Mouse (Mus musculus): Measurements from ENCODE around the gene Taf6. TPM values are rescaled to one million over a fixed set of nuclear protein-coding genes. Genes with fewer than 3 reads are reported as not detected.
A peak's percentile ranks its signal among the peaks of the same experiment; 100 is the strongest.
"Not testable (repeated sequence)": the region's sequence is repeated elsewhere in the genome, so short reads cannot be mapped to it uniquely, and the experiment has no call there.

Taf6 gene
- total and polyA plus RNA-seq, 2 experiments from 2014 or later: 48.2 to 70.2 TPM

GRCm38 (mm10) chr5:138225700-138226099, 38.4 kb upstream of the Taf6 start, which contains the start of gene Nxpe5:
Gene Nxpe5, plus strand, starts transcription at chr5:138225898.
- Histone ChIP-seq H3K36me3 (ENCODE audit: insufficient read depth, low read length) (no peaks in the 10 kb centered on the region), H3K4me3 (ENCODE audit: low read length) (no peak within 1 kb of the TSS), H3K9me3 (ENCODE audit: low read length) (no peaks in the 10 kb centered on the region), H3K27ac (no peak within 1 kb of the TSS), H3K9ac (replicated peaks; ENCODE audit: low read length) (no peak within 1 kb of the TSS), H3K4me1 (ENCODE audit: insufficient read depth, low read length) (no peaks in the 10 kb centered on the region), H3K27me3 (ENCODE audit: insufficient read depth, low read length) (no peaks in the 10 kb centered on the region), H3K4me2 (ENCODE audit: low read depth, low read length) (no peak within 1 kb of the TSS)
- ATAC-seq (no peak), DNase-seq (ENCODE audit: low spot score) (no peak)
- WGBS: 59% methylated on average over 2 of the region's 2 CpGs
- no peak for TF ChIP-seq CTCF (IDR thresholded peaks at IDR 0.05; ENCODE audit: low read depth)

DNA sequence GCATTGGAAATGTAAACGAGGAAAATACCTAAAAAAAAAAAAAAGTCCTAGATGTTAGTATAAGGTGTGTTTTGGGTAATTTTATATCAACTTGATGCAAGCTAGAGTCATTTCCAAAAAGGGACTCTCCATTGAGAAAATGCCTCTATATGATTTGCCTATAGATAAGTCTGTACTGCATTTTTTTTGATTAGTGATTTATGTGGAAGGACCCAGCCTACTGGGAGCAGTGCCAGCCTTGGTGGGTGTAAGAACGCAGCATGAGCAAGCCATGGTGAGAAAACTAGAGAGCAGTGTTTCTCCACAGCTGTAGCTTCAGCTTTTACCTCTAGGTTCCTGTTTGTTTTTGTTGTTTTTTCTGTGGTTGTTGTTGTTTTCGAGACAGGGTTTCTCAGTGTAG, 36.0 kb upstream of the Taf6 start:
- no peak for DNase-seq (ENCODE audit: low spot score)
- H3K36me3 ChIP-seq (ENCODE audit: insufficient read depth, low read length): no peaks in the 10 kb centered on the region
- no peak overlapping the region for H3K27ac ChIP-seq
- H3K27me3 ChIP-seq (ENCODE audit: insufficient read depth, low read length): no peaks in the 10 kb centered on the region
- ATAC-seq: no peak
- H3K9ac ChIP-seq (replicated peaks; ENCODE audit: low read length): no peak overlapping the region
- H3K4me2 ChIP-seq (ENCODE audit: low read depth, low read length): no peak overlapping the region
- 60% methylated on average over 3 of the region's 3 CpGs for WGBS
- H3K4me3 ChIP-seq (ENCODE audit: low read length): no peak overlapping the region
- TF ChIP-seq CTCF (IDR thresholded peaks at IDR 0.05; ENCODE audit: low read depth): no peak
- H3K9me3 ChIP-seq (ENCODE audit: low read length): no peaks in the 10 kb centered on the region
- H3K4me1 ChIP-seq (ENCODE audit: insufficient read depth, low read length): no peaks in the 10 kb centered on the region

GRCm38 (mm10) chr5:138222111-138222510, 34.9 kb upstream of the Taf6 start:
- H3K9me3 ChIP-seq (ENCODE audit: low read length): no peaks in the 10 kb centered on the region
- DNase-seq (ENCODE audit: low spot score) (peak; percentile 78), ATAC-seq (no peak)
- H3K9ac ChIP-seq (replicated peaks; ENCODE audit: low read length): no peak overlapping the region
- no peaks in the 10 kb centered on the region for H3K4me1 ChIP-seq (ENCODE audit: insufficient read depth, low read length)
- no peaks in the 10 kb centered on the region for H3K36me3 ChIP-seq (ENCODE audit: insufficient read depth, low read length)
- H3K4me2 ChIP-seq (ENCODE audit: low read depth, low read length): no peak overlapping the region
- H3K4me3 ChIP-seq (ENCODE audit: low read length): no peak overlapping the region
- 25% methylated on average over 4 of the region's 4 CpGs for WGBS
- peak; percentile 85 for TF ChIP-seq CTCF (IDR thresholded peaks at IDR 0.05; ENCODE audit: low read depth)
- H3K27ac ChIP-seq: no peak overlapping the region
- no peaks in the 10 kb centered on the region for H3K27me3 ChIP-seq (ENCODE audit: insufficient read depth, low read length)

DNA sequence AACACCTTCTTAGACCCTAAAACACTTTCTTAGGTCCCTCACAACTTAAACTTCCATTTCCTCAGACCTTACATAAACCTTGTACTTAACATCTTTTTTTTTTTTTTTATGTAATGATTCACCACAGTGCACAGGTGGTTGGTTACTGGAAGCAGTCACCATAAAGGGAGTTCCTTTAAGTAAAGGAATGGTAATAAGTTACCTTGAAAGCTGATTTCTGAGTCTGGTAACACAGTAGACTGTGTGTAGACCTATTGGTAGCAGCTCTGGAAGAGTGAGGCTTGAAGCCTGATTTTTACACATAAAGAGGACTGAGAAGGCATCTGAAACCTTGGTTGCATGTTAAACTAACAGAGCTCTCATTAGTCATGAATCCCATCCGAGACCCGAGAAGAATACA, 32.6 kb upstream of the Taf6 start:
- Histone ChIP-seq H3K36me3 (ENCODE audit: insufficient read depth, low read length) (no peaks in the 10 kb centered on the region), H3K27ac (no peak overlapping the region), H3K9ac (replicated peaks; ENCODE audit: low read length) (no peak overlapping the region), H3K4me2 (ENCODE audit: low read depth, low read length) (no peak overlapping the region), H3K4me3 (ENCODE audit: low read length) (no peak overlapping the region), H3K9me3 (ENCODE audit: low read length) (no peaks in the 10 kb centered on the region), H3K27me3 (ENCODE audit: insufficient read depth, low read length) (no peaks in the 10 kb centered on the region), H3K4me1 (ENCODE audit: insufficient read depth, low read length) (no peaks in the 10 kb centered on the region)
- no peak for TF ChIP-seq CTCF (IDR thresholded peaks at IDR 0.05; ENCODE audit: low read depth)
- ATAC-seq: no peak
- no peak for DNase-seq (ENCODE audit: low spot score)
- 77% methylated on average over 2 of the region's 2 CpGs for WGBS

GRCm38 (mm10) chr5:138216632-138217031, 29.4 kb upstream of the Taf6 start:
- not testable (repeated sequence) for H3K9ac ChIP-seq (replicated peaks; ENCODE audit: low read length); H3K4me2 ChIP-seq (ENCODE audit: low read depth, low read length); H3K4me3 ChIP-seq (ENCODE audit: low read length); H3K9me3 ChIP-seq (ENCODE audit: low read length); H3K4me1 ChIP-seq (ENCODE audit: insufficient read depth, low read length); H3K27ac ChIP-seq; H3K36me3 ChIP-seq (ENCODE audit: insufficient read depth, low read length); H3K27me3 ChIP-seq (ENCODE audit: insufficient read depth, low read length); ATAC-seq; DNase-seq (ENCODE audit: low spot score)
- 96% methylated on average over 13 of the region's 13 CpGs for WGBS

GRCm38 (mm10) chr5:138207873-138208272, 20.6 kb upstream of the Taf6 start:
- 83% methylated on average over 4 of the region's 4 CpGs for WGBS
- no peak for DNase-seq (ENCODE audit: low spot score)

DNA sequence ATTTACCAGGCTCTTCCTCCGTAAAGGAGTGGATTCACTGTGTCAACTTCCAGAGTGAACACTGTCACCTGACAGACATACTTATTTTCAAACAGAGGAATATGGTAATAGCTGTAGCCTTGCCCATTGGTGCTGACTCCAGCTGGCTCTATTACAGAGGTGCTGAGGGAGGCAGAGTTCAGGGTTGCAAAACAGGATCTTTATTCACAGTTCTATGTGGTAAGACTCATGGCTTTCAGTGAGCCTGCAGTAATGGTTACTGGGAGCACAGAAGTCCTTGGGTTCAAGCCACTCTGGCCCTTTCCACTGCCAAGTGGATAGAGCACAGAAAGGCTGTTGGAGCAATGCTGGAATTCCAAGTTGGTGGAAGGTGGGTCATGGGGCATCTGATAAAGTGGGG, 20.0 kb upstream of the Taf6 start:
- Histone ChIP-seq H3K4me1 (ENCODE audit: insufficient read depth, low read length) (no peaks in the 10 kb centered on the region), H3K9ac (replicated peaks; ENCODE audit: low read length) (no peak overlapping the region), H3K4me3 (ENCODE audit: low read length) (no peak overlapping the region), H3K27ac (no peak overlapping the region), H3K9me3 (ENCODE audit: low read length) (no peaks in the 10 kb centered on the region), H3K4me2 (ENCODE audit: low read depth, low read length) (no peak overlapping the region), H3K36me3 (ENCODE audit: insufficient read depth, low read length) (no peaks in the 10 kb centered on the region), H3K27me3 (ENCODE audit: insufficient read depth, low read length) (no peaks in the 10 kb centered on the region)
- WGBS: 96% methylated on average over 1 of the region's 1 CpGs
- ATAC-seq (no peak), DNase-seq (ENCODE audit: low spot score) (no peak)
- TF ChIP-seq CTCF (IDR thresholded peaks at IDR 0.05; ENCODE audit: low read depth): no peak

More at GRCm38 (mm10) chr5:138207873-138208272, 20.6 kb upstream of the Taf6 start:
- TF ChIP-seq CTCF (IDR thresholded peaks at IDR 0.05; ENCODE audit: low read depth): no peak
- H3K27me3 ChIP-seq (ENCODE audit: insufficient read depth, low read length): no peaks in the 10 kb centered on the region
- no peaks in the 10 kb centered on the region for H3K4me1 ChIP-seq (ENCODE audit: insufficient read depth, low read length)
- no peak overlapping the region for H3K4me2 ChIP-seq (ENCODE audit: low read depth, low read length)
- no peaks in the 10 kb centered on the region for H3K9me3 ChIP-seq (ENCODE audit: low read length)
- no peaks in the 10 kb centered on the region for H3K36me3 ChIP-seq (ENCODE audit: insufficient read depth, low read length)
- H3K27ac ChIP-seq: no peak overlapping the region
- no peak for ATAC-seq
- H3K9ac ChIP-seq (replicated peaks; ENCODE audit: low read length): no peak overlapping the region
- no peak overlapping the region for H3K4me3 ChIP-seq (ENCODE audit: low read length)
